Mouse (Mus musculus): ENCODE results near the gene Ttc39b.

GRCm38 (mm10) chr4:83282424-83282823 lies 41.6 kb downstream of the Ttc39b start:
- no peak for TF ChIP-seq CTCF (IDR thresholded peaks at IDR 0.05; ENCODE audit: low read depth)
- no peak for TF ChIP-seq EP300 (optimal IDR thresholded peaks at IDR 0.05)

Measured in stomach, postnatal 0 days (tissue).